Mouse (Mus musculus) urinary bladder, postnatal 14 days (tissue): ENCODE data around the gene Olfr741.

Experiments
- DNase-seq: peaks from one replicate; pipeline ENCODE4 v3.0.0; 2021; ENCODE audit warnings: low spot score

Gene Olfr741

GRCm38 (mm10) chr14:50472438-50472837, at the start of gene Olfr741:
Olfr741 (plus strand) TSS chr14:50472738.
- DNase-seq = no peak

- no peak for DNase-seq
Observed at GRCm38 (mm10) chr14:50445245-50445644, 27.3 kb upstream of the Olfr741 start, which contains the start of gene Olfr740. Olfr740 (plus strand) TSS chr14:50445545.

GRCm38 (mm10) chr14:50478406-50478805, 5.9 kb downstream of the Olfr741 start:
- no peak for DNase-seq

GRCm38 (mm10) chr14:50503300-50503699, 30.8 kb downstream of the Olfr741 start, which contains the start of gene Olfr742:
Olfr742 (plus strand) TSS chr14:50503600.
- DNase-seq = no peak

- no peak for DNase-seq
Observed at GRCm38 (mm10) chr14:50521539-50521938, 49.0 kb downstream of the Olfr741 start, which contains the start of gene Olfr743. Olfr743 (plus strand) TSS chr14:50521839.
